Mouse (Mus musculus) Patski (cell line): ENCODE data around the gene St6galnac1. TPM values are rescaled to one million over a fixed set of nuclear protein-coding genes. Genes with fewer than 3 reads are reported as not detected.
"Not testable (repeated sequence)": the region's sequence is repeated elsewhere in the genome, so short reads cannot be mapped to it uniquely, and the experiment has no call there.

ENCODE experiments used
- ATAC-seq: fragments of 100-300 bp; one replicate; pipeline ENCODE4 v1.8.0; 2021
- CTCF ChIA-PET: fragments of 350-600 bp; sonication (Branson Sonifier 250); formaldehyde crosslinking; loops from one replicate; lab custom pipeline; 2022; ENCODE audit warnings: inconsistent platforms; lab: Charles Lee
- POLR2A ChIA-PET: fragments of 350-600 bp; sonication (Branson Sonifier 250); formaldehyde crosslinking; loops from one replicate; lab custom pipeline; 2022; ENCODE audit warnings: antibody characterized with exemption, inconsistent platforms; lab: Charles Lee
- DNase-seq: peaks from one replicate; pipeline ENCODE4 v3.0.0-alpha.2; 2011; ENCODE audit warnings: low read depth, low spot score
- H3K27me3 ChIP-seq: fragments of 371-371 bp; one replicate; pipeline ENCODE4 v1.5.1; 2021
- CTCF ChIP-seq: fragments of 100-300 bp; IDR thresholded peaks from one replicate; pipeline ENCODE4 v1.5.1; 2021
- in situ Hi-C: fragments of 300-500 bp; cut with MboI; formaldehyde crosslinking; loops from 3 replicates; pipeline ENCODE4 v1.11.1; 2018; ENCODE audit warnings: low pct_unique_long_range_greater_than_20kb, mixed read lengths
- polyA plus RNA-seq: library from polyadenylated mRNA; unstranded; gene quantifications from one replicate; pipeline ENCODE4 v1.2.3, GENCODE M21; 2021

The St6galnac1 gene
- polyA plus RNA-seq, 1 experiment from 2014 or later, result not detected

GRCm38 (mm10) chr11:116738411-116738810 is 36.9 kb downstream of the St6galnac1 start:
- POLR2A ChIA-PET, result no interaction called here
- no peaks in the 10 kb centered on the region for H3K27me3 ChIP-seq
- no peak for ATAC-seq
- CTCF ChIA-PET, result no interaction called here
- TF ChIP-seq CTCF, result no peak
- in situ Hi-C loops, result no loop called here
- no peak for DNase-seq

DNA sequence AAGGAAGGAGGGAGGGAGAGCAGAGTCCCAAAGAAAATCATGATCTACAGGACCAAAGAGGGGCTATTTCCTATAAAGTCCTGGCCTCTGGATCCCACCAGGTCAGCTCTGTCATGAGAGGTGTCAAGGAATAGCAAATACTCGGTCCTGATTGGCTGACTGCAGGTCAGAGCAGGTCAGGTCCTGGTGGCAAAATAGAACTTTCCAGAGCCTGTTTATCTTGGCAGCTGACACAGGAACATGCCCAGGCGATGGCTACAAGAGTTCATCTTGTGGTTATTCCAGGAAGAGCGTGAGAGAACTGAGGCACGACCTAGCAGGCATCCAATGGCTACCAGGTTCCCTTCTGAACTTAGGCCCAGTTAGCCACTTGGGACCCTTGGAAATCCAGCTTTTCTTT is 42.8 kb downstream of the St6galnac1 start:
- in situ Hi-C loops, result no loop called here
- DNase-seq (no peak), ATAC-seq (no peak)
- ChIA-PET POLR2A (no interaction called here), CTCF (no interaction called here)
- TF ChIP-seq CTCF, result no peak
- no peaks in the 10 kb centered on the region for H3K27me3 ChIP-seq

DNA sequence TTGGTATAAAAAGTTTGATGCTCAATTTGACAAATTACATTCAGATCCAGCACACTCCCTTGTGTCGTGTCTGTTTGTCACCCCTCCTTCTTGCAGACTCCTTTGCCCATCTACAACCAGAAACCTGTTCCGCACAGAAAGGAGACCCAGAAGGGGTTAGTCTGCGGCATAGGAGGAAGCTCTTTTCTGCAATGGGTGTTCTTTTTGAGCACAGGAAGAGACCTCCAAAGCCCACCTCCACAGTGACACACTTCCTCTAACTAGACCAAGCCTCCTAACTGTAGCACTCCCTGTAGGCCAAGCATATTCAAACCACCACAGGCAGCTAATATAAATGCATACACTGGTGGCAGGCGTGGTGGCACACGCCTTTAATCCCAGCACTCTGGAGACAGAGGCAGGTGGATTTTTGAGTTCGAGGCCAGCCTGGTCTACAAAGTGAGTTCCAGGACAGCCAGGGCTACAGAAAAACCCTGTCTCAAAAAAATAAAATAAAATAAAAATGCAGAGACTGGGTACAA is 44.2 kb downstream of the St6galnac1 start:
- CTCF ChIA-PET, result interaction anchor here (0.9 to 1.0 kb wide), 2 partner anchors 10 to 28 kb away, joined by 3 to 4 read pairs; no protein-coding TSS in a partner anchor
- H3K27me3 ChIP-seq, ATAC-seq, POLR2A ChIA-PET, DNase-seq, in situ Hi-C loops: not testable (repeated sequence)

DNA sequence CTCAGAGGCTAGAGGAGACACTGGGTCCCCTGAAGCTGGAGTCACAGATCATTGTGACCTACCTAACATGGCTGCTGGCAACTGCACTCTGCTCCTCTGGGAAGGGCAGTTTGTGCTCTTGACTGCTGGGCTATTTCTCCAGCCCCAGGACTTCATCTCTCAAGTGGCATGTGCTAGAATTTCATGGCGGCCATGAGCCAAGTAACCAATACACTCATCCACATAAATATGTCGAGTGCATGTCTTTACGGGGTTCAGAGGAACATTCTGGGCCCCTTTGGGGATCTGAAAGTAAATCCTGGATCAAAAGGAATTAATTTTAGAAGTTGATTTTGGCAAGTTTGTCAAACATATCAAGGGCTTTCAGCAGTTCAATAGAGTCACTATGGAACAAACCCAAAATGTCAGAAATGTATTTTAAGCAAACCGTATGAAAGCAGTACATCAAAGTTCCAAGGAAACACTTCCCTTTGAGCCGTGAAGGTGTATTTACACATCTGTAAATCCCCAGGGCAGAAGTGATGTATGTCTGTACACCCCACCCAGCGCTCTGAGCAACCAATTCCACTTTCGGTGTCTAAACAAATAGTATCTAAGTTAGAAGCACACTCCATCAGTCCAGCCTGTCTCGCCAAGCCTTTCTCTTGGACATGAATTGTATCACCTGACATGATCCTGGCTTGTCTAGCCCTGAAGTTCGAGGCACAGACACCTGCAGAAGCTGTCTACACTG is 45.9 kb downstream of the St6galnac1 start:
- ATAC-seq (no peak), DNase-seq (no peak)
- no peaks in the 10 kb centered on the region for H3K27me3 ChIP-seq
- ChIA-PET POLR2A (no interaction called here), CTCF (no interaction called here)
- no peak for TF ChIP-seq CTCF
- in situ Hi-C loops, result no loop called here

DNA sequence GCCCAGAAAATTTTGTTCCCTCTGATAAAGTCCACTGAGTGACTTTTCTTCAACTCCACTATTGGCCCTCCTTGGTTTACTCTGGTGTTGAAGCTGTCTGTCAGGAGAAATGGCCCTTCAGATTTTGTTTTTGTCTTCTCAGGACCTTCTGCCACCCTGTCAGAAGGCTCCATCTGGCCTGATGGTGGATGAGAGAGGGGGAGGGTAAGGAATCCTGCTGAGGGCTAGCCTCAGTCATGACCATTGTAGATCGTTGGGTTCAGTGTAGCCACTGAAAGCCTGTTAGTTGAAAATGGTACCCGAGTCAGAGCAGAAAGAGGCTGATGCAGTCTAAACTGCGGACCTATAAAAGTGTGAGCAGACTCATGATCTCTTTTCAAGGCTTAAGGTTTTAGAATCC is 49.2 kb downstream of the St6galnac1 start:
- TF ChIP-seq CTCF, result no peak
- in situ Hi-C loops, result no loop called here
- ChIA-PET POLR2A (no interaction called here), CTCF (no interaction called here)
- ATAC-seq (no peak), DNase-seq (no peak)
- no peaks in the 10 kb centered on the region for H3K27me3 ChIP-seq

GRCm38 (mm10) chr11:116725031-116725948 is 50.0 kb downstream of the St6galnac1 start:
- CTCF ChIA-PET, result no interaction called here
- DNase-seq, result no peak

GRCm38 (mm10) chr11:116723064-116723463 is 52.2 kb downstream of the St6galnac1 start:
- in situ Hi-C loops, result no loop called here
- H3K27me3 ChIP-seq, result no peaks in the 10 kb centered on the region
- no peak for DNase-seq
- CTCF ChIA-PET, result interaction anchor here (0.7 kb wide), 1 partner anchor 85 kb away, joined by 3 read pairs; no protein-coding TSS in a partner anchor
- POLR2A ChIA-PET, result no interaction called here
- TF ChIP-seq CTCF, result no peak
- ATAC-seq, result no peak

More at GRCm38 (mm10) chr11:116725031-116725948, 50.0 kb downstream of the St6galnac1 start:
- in situ Hi-C loops, result no loop called here
- ATAC-seq, result no peak
- no peak for TF ChIP-seq CTCF
- no peaks in the 10 kb centered on the region for H3K27me3 ChIP-seq
- POLR2A ChIA-PET, result no interaction called here

- POLR2A ChIA-PET, result interaction anchor here (0.8 kb wide), 1 partner anchor 28 kb away, joined by 3 read pairs; no protein-coding TSS in a partner anchor
- in situ Hi-C loops, result no loop called here
- TF ChIP-seq CTCF, result no peak
- no peak for DNase-seq
- H3K27me3 ChIP-seq, result no peaks in the 10 kb centered on the region
- no peak for ATAC-seq
- CTCF ChIA-PET, result interaction anchor here (1.4 to 1.5 kb wide), 2 partner anchors 9 to 86 kb away, joined by 4 read pairs; no protein-coding TSS in a partner anchor
These were observed 53.6 kb downstream of the St6galnac1 start for GRCm38 (mm10) chr11:116721548-116722271.

GRCm38 (mm10) chr11:116720319-116720865 is 54.9 kb downstream of the St6galnac1 start:
- TF ChIP-seq CTCF, result no peak
- ATAC-seq (no peak), DNase-seq (no peak)
- CTCF ChIA-PET, result no interaction called here
- no peaks in the 10 kb centered on the region for H3K27me3 ChIP-seq
- POLR2A ChIA-PET, result no interaction called here
- in situ Hi-C loops, result no loop called here

Other genes starting within 250 kb of the St6galnac1 start
- gene Sphk1, start 244.6 kb downstream of the St6galnac1 start, polyA plus RNA-seq, result 4.6 TPM
- 32.5 TPM for gene Ube2o, start 194.1 kb downstream of the St6galnac1 start, polyA plus RNA-seq
- not detected for gene Aanat, start 189.1 kb downstream of the St6galnac1 start, polyA plus RNA-seq
- gene Rhbdf2, start 148.5 kb downstream of the St6galnac1 start, polyA plus RNA-seq, result 15.6 TPM
- gene Prcd, start 122.0 kb downstream of the St6galnac1 start, polyA plus RNA-seq, result 0.56 TPM
- gene Cygb, start 121.2 kb downstream of the St6galnac1 start, polyA plus RNA-seq, result 0.24 TPM
- 116 TPM for gene Mxra7, start 52.5 kb upstream of the St6galnac1 start, polyA plus RNA-seq
- 22.6 TPM for gene Mettl23, start 67.8 kb upstream of the St6galnac1 start, polyA plus RNA-seq
- gene Jmjd6, start 67.9 kb upstream of the St6galnac1 start, polyA plus RNA-seq, result 77.3 TPM
- 58.8 TPM for gene Mfsd11, start 76.9 kb upstream of the St6galnac1 start, polyA plus RNA-seq
- 283 TPM for gene Srsf2, start 77.6 kb upstream of the St6galnac1 start, polyA plus RNA-seq
- 0.05 TPM for gene Mgat5b, start 143.4 kb upstream of the St6galnac1 start, polyA plus RNA-seq